Mouse (Mus musculus) Patski (cell line): Measurements from ENCODE around the gene Cntnap2. TPM values are rescaled to one million over a fixed set of nuclear protein-coding genes. Genes with fewer than 3 reads are reported as not detected.

Experiments used
- ATAC-seq: fragments of 100-300 bp; one replicate; pipeline ENCODE4 v1.8.0; 2021
- CTCF ChIA-PET: fragments of 350-600 bp; sonication (Branson Sonifier 250); formaldehyde crosslinking; loops from one replicate; lab custom pipeline; 2022; ENCODE audit warnings: inconsistent platforms; lab: Charles Lee
- POLR2A ChIA-PET: fragments of 350-600 bp; sonication (Branson Sonifier 250); formaldehyde crosslinking; loops from one replicate; lab custom pipeline; 2022; ENCODE audit warnings: antibody characterized with exemption, inconsistent platforms; lab: Charles Lee
- DNase-seq: peaks from one replicate; pipeline ENCODE4 v3.0.0-alpha.2; 2011; ENCODE audit warnings: low read depth, low spot score
- H3K27me3 ChIP-seq: fragments of 371-371 bp; one replicate; pipeline ENCODE4 v1.5.1; 2021
- CTCF ChIP-seq: fragments of 100-300 bp; IDR thresholded peaks from one replicate; pipeline ENCODE4 v1.5.1; 2021
- in situ Hi-C: fragments of 300-500 bp; cut with MboI; formaldehyde crosslinking; loops from 3 replicates; pipeline ENCODE4 v1.11.1; 2018; ENCODE audit warnings: low pct_unique_long_range_greater_than_20kb, mixed read lengths
- polyA plus RNA-seq: library from polyadenylated mRNA; unstranded; gene quantifications from one replicate; pipeline ENCODE4 v1.2.3, GENCODE M21; 2021

Gene Cntnap2
- polyA plus RNA-seq, 1 experiment from 2014 or later, result 0.01 TPM

- ChIA-PET CTCF (no interaction called here), POLR2A (no interaction called here)
- DNase-seq, result no peak
- in situ Hi-C loops, result no loop called here
- no peaks in the 10 kb centered on the region for H3K27me3 ChIP-seq
- ATAC-seq, result no peak
- no peak for TF ChIP-seq CTCF
Measured at GRCm38 (mm10) chr6:45229002-45229401, 169.8 kb downstream of the Cntnap2 start.

GRCm38 (mm10) chr6:45232571-45232970 lies 173.4 kb downstream of the Cntnap2 start:
- in situ Hi-C loops, result no loop called here
- DNase-seq (no peak), ATAC-seq (no peak)
- no peak for TF ChIP-seq CTCF
- ChIA-PET POLR2A (no interaction called here), CTCF (no interaction called here)
- no peaks in the 10 kb centered on the region for H3K27me3 ChIP-seq

DNA sequence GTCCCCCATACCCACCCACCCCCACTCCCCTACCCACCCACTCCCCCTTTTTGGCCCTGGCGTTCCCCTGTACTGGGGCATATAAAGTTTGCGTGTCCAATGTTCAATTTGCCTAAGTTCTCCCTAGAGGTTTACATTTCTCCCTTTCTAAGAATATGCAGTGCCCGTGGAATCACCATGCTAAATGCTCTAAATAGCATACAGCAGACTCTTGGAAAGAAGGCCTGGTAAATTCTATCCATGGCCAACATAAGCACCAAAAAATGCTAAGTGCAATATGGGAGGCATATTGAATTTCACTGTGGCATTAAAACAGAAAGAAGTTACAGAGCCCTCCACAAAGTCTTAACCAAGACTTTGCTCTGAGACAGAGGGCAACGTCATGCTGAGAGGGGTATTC lies 177.4 kb downstream of the Cntnap2 start:
- no peaks in the 10 kb centered on the region for H3K27me3 ChIP-seq
- no peak for DNase-seq
- in situ Hi-C loops, result no loop called here
- no peak for TF ChIP-seq CTCF
- POLR2A ChIA-PET, result no interaction called here
- ATAC-seq, result no peak
- CTCF ChIA-PET, result no interaction called here

DNA sequence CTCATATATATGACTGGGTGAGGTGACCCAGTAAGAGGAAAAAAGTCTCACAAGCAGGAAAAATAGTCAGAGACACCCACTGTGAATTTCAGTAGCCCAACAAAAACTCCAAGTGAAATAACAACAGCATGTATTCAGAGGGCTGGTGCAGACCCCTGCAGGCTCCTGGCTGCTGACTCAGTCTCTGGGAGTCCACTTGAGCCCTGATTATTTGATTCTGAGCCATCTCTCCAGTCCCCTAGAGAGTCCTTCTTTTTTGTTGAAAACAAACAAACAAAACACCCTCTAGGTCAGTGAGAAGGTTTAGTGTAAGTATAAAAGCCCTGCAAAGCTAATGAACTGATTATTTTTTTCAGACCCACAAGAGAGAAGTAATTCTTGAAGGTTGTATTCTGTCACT lies 179.0 kb downstream of the Cntnap2 start:
- in situ Hi-C loops, result no loop called here
- DNase-seq (no peak), ATAC-seq (no peak)
- ChIA-PET CTCF (no interaction called here), POLR2A (no interaction called here)
- no peaks in the 10 kb centered on the region for H3K27me3 ChIP-seq
- no peak for TF ChIP-seq CTCF

GRCm38 (mm10) chr6:45241218-45241617 lies 182.1 kb downstream of the Cntnap2 start:
- peaks cover 3% of the 10 kb centered on the region for H3K27me3 ChIP-seq
- CTCF ChIA-PET, result no interaction called here
- POLR2A ChIA-PET, result no interaction called here
- ATAC-seq, result no peak
- no peak for DNase-seq
- TF ChIP-seq CTCF, result no peak
- in situ Hi-C loops, result no loop called here

- H3K27me3 ChIP-seq, result peaks cover 3% of the 10 kb centered on the region
- in situ Hi-C loops, result no loop called here
- ChIA-PET CTCF (no interaction called here), POLR2A (no interaction called here)
- no peak for TF ChIP-seq CTCF
- no peak for DNase-seq
- ATAC-seq, result no peak
Measured at GRCm38 (mm10) chr6:45244680-45245079, 185.5 kb downstream of the Cntnap2 start.

DNA sequence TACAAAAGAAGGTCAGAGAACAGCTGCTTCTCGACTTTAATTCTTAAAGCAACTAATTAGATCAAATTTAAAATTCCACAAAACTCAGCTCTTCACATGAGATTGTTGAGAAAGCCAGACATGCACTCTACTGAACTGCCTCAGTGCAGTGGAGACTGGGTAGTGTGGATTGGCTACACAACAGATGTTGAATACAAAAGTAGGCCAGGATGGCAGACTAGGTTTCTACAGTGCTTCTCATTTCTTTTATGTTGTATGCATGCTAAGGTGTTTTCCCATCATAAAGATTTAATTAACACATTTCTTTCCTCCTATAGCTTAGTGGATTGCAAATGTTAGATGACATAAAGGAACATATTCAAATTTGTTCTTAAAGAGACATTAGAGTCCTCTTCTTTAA lies 198.9 kb downstream of the Cntnap2 start:
- POLR2A ChIA-PET, result no interaction called here
- DNase-seq, result no peak
- in situ Hi-C loops, result no loop called here
- no peak for ATAC-seq
- no peaks in the 10 kb centered on the region for H3K27me3 ChIP-seq
- no peak for TF ChIP-seq CTCF
- CTCF ChIA-PET, result no interaction called here

GRCm38 (mm10) chr6:45271537-45271936 lies 212.4 kb downstream of the Cntnap2 start:
- in situ Hi-C loops, result no loop called here
- no peak for TF ChIP-seq CTCF
- ATAC-seq (no peak), DNase-seq (no peak)
- ChIA-PET POLR2A (no interaction called here), CTCF (no interaction called here)
- no peaks in the 10 kb centered on the region for H3K27me3 ChIP-seq

- in situ Hi-C loops, result no loop called here
- POLR2A ChIA-PET, result no interaction called here
- TF ChIP-seq CTCF, result no peak
- DNase-seq (no peak), ATAC-seq (no peak)
- CTCF ChIA-PET, result no interaction called here
- H3K27me3 ChIP-seq, result no peaks in the 10 kb centered on the region
Measured at GRCm38 (mm10) chr6:45273259-45273775, 214.2 kb downstream of the Cntnap2 start.

GRCm38 (mm10) chr6:45290154-45290553 lies 231.0 kb downstream of the Cntnap2 start:
- in situ Hi-C loops, result no loop called here
- no peaks in the 10 kb centered on the region for H3K27me3 ChIP-seq
- no peak for TF ChIP-seq CTCF
- CTCF ChIA-PET, result no interaction called here
- ATAC-seq (no peak), DNase-seq (no peak)
- POLR2A ChIA-PET, result no interaction called here

DNA sequence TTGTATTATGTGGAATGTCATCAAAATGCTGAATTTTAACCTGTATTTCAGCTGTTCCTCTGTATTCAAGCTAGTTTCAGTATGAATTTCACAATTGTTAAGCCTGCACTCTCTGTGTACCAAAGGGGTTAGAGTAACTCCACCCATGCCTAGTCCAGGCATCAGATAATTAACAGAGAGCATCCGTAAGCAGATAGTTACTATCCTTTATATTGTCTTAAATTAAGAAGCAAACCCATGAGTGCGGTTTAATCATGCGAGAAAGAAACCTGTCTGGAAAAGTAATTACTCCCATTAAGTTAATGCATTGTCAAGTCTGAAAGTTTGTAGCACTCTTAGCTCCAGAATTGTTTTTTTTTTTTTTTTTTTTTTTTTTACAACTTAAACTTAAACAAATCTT lies 258.3 kb downstream of the Cntnap2 start:
- DNase-seq (no peak), ATAC-seq (no peak)
- in situ Hi-C loops, result no loop called here
- ChIA-PET CTCF (no interaction called here), POLR2A (interaction anchor here (0.7 kb wide), 1 partner anchor 1110 kb away, joined by 8 read pairs; no protein-coding TSS in a partner anchor)
- H3K27me3 ChIP-seq, result no peaks in the 10 kb centered on the region
- TF ChIP-seq CTCF, result no peak

DNA sequence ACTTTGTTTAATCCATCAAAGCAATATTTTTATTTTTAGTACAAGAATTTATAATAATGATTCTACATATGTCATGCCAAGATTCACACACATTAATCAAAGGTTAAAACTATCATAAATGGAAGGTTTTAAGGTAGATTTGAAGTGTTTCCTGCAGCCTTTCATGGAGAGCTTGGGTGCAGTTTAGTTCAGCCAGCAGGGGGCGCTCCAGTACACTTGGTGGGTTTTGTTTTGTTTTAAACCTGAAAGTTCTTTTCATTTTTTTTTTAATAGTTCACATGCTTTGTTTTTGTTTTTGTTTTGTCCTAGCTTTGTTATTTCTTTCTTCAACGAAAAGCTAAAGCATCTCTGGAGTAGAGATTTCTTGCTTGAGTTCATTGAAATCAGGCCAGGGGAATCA lies 264.3 kb downstream of the Cntnap2 start:
- ATAC-seq (no peak), DNase-seq (no peak)
- in situ Hi-C loops, result no loop called here
- peak; percentile 80 for TF ChIP-seq CTCF
- H3K27me3 ChIP-seq, result no peaks in the 10 kb centered on the region
- ChIA-PET CTCF (interaction anchor here (0.8 to 2.0 kb wide), 3 partner anchors 13 to 1637 kb away, joined by 3 to 6 read pairs (median 4); no protein-coding TSS in a partner anchor), POLR2A (no interaction called here)
